Mouse (Mus musculus) megakaryocyte, adult 5-6 weeks (primary cell): ENCODE data around the gene Fgb. TPM values are rescaled to one million over a fixed set of nuclear protein-coding genes. Genes with fewer than 3 reads are reported as not detected.

Experiments used
- ATAC-seq: 2 replicates; pipeline ENCODE4 v1.8.0; 2016; ENCODE audit warnings: mild to moderate bottlenecking, inconsistent platforms; ENCODE audit not compliant: poor library complexity, severe bottlenecking
- total RNA-seq, 2 experiments: library from RNA; stranded (forward) in 1 of 2; stranded (reverse) in 1 of 2; fragments of 153-499, 151-499 nt in 1 of 2; fragments of 221-1000, 200-1000 nt in 1 of 2; gene quantifications; 2 replicates each; pipeline versions ENCODE4 v1.2.3 to v1.2.4; 2015 to 2017

Fgb gene
- total RNA-seq (2015) (not detected in 2 replicates), total RNA-seq (2017) (not detected in 2 replicates)

DNA sequence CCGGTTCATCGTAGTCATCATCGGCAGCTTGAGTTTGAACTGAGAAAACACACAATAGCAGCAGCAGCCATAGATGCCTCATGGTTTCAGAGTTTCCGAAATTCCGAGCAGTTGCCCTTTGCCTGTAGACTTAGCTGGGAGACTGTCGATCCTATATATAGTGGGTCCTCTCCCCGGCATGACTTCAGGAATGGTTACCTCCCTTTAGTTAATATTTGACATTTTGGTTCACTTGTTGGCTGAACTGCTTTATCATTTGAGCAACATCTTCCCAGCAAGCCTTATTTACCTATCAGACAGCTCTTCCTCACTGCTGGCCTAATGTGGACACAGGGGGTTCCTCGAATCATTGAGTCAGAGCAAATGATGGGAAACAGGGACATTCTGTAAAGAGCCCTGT is at the start of gene Fgb:
Gene Fgb (minus strand): TSS at position 184 of the 400 bp plus-strand sequence.
- ATAC-seq, result no peak

DNA sequence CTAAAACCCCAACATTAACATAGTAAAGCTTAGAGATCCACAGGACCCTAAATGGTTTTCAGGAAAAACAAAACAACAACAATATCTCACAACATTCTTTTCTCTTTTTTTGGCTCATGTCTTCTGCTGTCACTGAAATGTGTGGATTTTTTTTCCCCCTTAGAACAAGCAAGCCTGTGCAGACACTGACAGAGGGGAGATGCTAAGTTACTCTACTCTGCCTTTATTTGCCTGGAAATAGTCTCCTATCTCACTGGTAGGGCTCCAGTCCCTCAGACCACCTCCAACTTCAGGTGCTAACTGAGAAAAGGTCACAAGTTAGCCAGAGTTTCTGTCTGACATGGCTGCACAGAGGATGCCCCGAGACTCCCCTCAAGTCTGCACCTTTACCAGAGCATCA is 49.5 kb upstream of the Fgb start:
- no peak for ATAC-seq

GRCm38 (mm10) chr3:83098546-83099034 is 48.9 kb upstream of the Fgb start:
- ATAC-seq, result no peak

- no peak for ATAC-seq
Observed at GRCm38 (mm10) chr3:83097586-83097985, 47.9 kb upstream of the Fgb start.

GRCm38 (mm10) chr3:83080567-83081055 is 30.9 kb upstream of the Fgb start:
- peak; percentile 98 for ATAC-seq

DNA sequence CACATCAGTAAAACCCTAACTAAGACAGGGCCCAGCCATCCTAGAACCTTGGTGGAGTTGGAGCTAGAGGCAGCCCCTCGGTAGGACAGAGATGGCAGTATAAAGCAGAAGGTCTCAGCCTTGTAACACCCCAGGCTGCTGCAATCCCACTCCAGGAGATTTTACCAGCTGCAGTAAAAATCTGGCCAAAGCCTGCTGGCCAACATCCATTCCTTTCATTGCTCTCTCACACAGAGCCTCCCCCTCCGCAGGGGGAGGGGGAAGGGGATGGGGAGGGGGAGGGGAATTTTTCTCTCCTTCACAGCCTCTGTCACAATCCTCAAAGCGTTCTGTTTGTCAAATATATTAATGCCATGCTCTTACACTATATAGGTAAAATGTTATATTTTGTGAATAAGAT is 26.9 kb upstream of the Fgb start:
- ATAC-seq, result no peak

- ATAC-seq, result no peak
Observed at GRCm38 (mm10) chr3:83070231-83070630, 20.6 kb upstream of the Fgb start.

DNA sequence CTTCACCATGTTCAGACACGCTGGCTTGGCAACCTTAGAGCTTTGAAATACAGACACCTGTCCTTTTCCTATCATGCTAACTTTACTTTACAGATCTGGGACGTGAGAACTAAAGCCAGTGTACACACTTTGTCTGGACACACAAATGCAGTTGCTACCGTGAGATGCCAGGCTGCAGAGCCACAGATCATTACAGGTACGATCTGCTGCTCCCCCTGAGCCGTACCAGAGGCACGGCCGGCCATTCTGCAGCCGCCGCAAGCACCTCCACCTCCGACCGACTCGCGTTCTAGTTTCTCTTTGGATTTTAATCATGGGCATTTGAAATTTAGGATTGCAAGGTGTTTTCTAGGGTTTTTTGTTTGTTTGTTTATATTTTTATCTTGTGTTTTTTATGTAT is 19.2 kb upstream of the Fgb start:
- no peak for ATAC-seq

GRCm38 (mm10) chr3:83067920-83068319 is 18.3 kb upstream of the Fgb start:
- no peak for ATAC-seq

- ATAC-seq, result no peak
Observed at GRCm38 (mm10) chr3:83057046-83057445, 7.4 kb upstream of the Fgb start.

DNA sequence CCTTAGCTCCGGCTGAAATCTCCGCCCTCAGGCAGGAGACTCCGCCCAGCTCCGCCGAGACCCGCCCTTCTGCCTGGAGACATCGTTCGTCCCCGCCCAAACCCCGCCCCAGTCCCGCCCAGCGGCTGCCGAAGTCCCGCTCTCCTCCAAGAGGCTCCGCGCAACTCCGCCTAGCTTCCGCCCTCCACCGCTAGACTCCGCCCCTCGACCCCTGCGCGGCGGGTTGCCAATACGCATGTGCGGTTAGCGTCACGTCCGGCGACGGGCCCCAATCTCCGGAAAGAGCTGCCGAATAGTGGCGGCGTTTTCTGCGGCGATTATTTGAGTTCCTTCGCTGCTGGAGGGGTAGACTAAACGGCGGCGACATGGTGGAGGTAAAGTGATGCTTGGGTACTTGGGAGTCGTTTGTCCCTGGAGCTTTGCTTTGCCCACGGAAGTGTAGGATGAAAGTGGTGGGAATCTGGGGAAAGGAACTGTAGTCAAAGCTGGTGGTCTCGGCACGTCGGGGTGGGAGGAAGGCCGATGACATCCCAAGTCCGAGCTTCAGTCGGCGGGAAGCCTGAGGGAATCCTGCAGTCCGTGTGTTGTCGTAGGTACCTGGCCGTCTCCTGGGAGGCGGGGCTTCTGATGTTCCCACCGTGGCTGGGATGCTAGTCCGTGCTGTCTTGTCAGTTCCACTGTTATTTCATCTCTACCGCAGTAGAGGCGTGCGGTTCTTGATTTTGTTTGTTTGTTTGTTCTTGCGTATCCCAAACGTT is 5.8 kb upstream of the Fgb start, which contains the start of gene Plrg1:
Gene Plrg1 (plus strand): TSS at position 242 of the 758 bp plus-strand sequence.
- peak; percentile 94 for ATAC-seq

- ATAC-seq, result no peak
Observed at GRCm38 (mm10) chr3:83054759-83055158, 5.1 kb upstream of the Fgb start.

DNA sequence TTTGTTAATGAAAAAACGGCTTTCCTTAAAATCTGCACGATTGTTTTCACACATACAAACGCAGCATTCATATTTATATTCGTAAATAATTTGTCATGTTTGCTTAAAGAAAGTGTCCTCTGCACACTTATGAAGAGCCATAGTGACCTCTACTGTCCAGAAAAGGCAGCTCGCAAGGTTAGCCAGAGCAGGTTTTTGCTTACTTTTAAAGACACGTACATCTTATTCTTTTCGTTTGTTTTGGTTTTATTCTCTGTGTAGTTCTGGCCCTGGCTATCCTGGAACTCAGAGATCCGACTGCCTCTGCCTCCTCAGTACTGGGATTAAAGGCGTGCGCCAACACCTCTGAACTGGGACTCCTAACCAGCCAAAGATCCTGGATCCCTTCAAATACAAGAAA is 4.1 kb upstream of the Fgb start:
- ATAC-seq, result no peak

DNA sequence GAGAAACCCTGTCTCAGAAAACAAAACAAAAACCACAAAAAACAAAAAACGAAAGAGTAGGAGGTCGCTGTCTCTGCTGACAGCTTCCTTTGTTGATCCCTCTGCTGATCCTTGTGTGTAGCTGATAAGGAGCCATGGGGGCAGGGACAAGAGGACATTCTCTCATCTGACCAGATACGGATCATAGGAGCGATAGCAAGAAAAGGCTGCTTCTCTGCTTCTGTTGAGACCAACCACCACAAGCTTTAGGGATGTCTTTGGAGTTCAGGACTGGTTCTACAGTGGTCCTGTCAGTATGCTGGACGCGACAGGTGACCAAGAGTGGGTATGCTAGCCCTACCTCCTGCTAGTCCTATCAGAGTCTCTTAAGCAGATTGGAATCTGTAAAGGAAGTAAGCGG is 3.5 kb upstream of the Fgb start:
- ATAC-seq, result no peak

DNA sequence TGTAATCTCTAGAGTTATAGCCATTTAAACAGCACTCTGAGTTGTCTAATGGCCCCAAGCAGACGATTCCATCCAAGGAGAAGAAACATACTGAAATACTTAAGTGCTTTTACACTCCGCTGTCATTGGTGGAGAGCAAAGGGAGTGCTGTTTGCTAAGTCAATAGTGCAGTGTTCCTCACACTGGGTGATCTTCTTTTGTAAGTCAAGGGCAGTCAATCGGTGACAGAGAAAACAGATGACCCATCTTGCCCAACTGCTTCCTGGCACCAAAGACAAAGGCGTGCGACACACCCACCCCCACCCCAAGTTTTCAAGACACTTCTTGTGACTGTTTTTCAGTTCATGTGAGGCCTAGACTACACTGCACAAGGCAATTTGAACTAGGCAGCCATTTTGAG is 2.4 kb upstream of the Fgb start:
- no peak for ATAC-seq

DNA sequence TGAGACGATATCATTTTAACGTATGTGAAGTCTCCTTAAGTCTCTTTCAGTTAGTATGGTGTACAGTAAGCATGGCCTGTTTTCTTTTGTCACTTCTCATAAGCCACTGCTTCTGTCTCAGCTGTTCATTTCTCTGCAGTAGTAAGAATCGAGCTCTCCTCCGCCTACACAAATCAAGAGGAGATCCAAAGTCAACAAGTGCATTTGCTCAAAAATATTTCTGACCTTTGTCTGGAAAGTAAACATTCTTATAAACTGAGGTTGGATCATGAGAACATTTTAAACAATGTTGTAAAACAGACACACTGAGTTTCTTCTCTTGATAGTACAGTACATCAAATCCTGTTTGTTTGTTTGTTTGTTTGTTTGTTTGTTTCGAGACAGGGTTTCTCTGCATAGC is 998 bp upstream of the Fgb start:
- ATAC-seq, result no peak

DNA sequence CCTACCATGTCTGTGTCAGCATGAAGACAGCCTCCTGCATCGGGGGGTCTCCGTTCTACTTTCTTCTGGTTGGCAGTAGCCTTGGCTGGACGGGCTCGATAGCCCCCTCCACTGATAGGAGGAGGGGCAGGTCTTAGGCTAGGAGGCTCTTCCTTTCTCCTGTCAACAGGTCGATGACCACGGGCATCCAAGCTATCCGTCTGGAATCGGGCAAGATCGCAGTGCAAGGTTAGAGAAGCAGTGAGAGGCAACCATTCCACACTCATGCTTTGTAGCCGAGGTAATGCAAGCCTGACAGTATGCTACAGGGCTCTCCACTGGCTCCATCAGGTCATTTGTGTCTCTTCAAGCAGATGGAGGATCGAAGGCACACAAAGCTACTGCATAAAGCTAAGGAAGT is 3.0 kb downstream of the Fgb start:
- no peak for ATAC-seq

GRCm38 (mm10) chr3:83042451-83042850 is 7.2 kb downstream of the Fgb start:
- no peak for ATAC-seq

- no peak for ATAC-seq
Observed at GRCm38 (mm10) chr3:83039666-83040065, 10.0 kb downstream of the Fgb start.

DNA sequence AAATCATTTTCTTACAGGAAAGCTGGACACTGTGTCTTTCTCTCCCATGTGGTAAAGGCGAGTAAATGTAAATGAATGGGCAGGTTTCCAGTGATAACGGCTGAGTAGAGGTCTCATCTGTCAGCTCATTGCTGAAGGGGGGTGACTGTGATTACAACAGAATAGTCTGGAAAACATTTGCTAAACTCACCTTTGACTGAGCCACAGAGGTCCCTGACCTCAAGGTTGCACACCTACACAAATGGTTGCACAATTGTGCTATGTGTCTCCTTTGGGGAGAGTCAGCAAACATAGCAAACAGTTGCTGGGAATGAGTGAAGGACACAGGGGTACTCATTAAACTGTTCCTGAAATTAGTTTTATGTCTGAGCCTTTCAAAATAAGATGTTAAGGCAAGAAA is 10.8 kb downstream of the Fgb start:
- ATAC-seq, result no peak

- ATAC-seq, result no peak
Observed at GRCm38 (mm10) chr3:83033801-83034200, 15.9 kb downstream of the Fgb start.

- ATAC-seq, result no peak
Observed at GRCm38 (mm10) chr3:83032746-83033308, 16.8 kb downstream of the Fgb start.
